Mouse (Mus musculus): ENCODE measurements around the gene Psmg4.

GRCm38 (mm10) chr13:34219728-34220127 is 57.0 kb downstream of the Psmg4 start:
- TF ChIP-seq TAL1 (IDR thresholded peaks at IDR 0.05; ENCODE audit: low read length) (no peak), GATA1 (IDR thresholded peaks at IDR 0.05; ENCODE audit: low read length) (no peak)

All from erythroblast, embryonic 14.5 days (primary cell).